Mouse (Mus musculus): ENCODE data around the gene Ier5. TPM values are rescaled to one million over a fixed set of nuclear protein-coding genes. Genes with fewer than 3 reads are reported as not detected.

Gene Ier5
- total and polyA plus RNA-seq, 3 experiments: 7.2 to 7.4 TPM; not detected in 1

GRCm38 (mm10) chr1:155071287-155071876 lies 28.1 kb downstream of the Ier5 start:
- Histone ChIP-seq H3K27me3 (ENCODE audit: control insufficient read depth in 1 of 2, insufficient read depth in 2 of 2, low read length in 2 of 2) (no peaks in the 10 kb centered on the region), H3K79me2 (ENCODE audit: control insufficient read depth, insufficient read depth, low read length, poor library complexity) (no peaks in the 10 kb centered on the region), H3K9ac (ENCODE audit: control insufficient read depth, low read depth, low read length, poor library complexity, severe bottlenecking) (no peak overlapping the region), H3K27ac (ENCODE audit: control insufficient read depth, low read depth, low read length) (peak overlapping the region; percentile 49; the same call in 1 of the 2 replicates), H3K36me3 (ENCODE audit: control insufficient read depth in 1 of 2, insufficient read depth in 2 of 2, low read length in 2 of 2) (peaks cover 0 to 13% of the 10 kb centered on the region in 2 experiments; a peak in 2 of 4 replicates), H3K4me1 (ENCODE audit: control insufficient read depth in 1 of 2, insufficient read depth in 2 of 2, low read length in 2 of 2) (peaks cover 20 to 31% of the 10 kb centered on the region in 2 experiments), H3K4me3 (ENCODE audit: control insufficient read depth in 1 of 2, insufficient read depth in 1 of 2, low read depth in 2 of 2, low read length in 2 of 2) (no peak overlapping the region), H3K9me3 (replicated peaks; ENCODE audit: insufficient read depth, low read length) (no peaks in the 10 kb centered on the region)
- TF ChIP-seq POLR2AphosphoS5 (IDR thresholded peaks at IDR 0.05; ENCODE audit: borderline replicate concordance, low read depth, low read length) (no peak), EP300 (IDR thresholded peaks at IDR 0.05; ENCODE audit: low read depth in 1 of 2, low read length in 2 of 2) (no peak), MXI1 (IDR thresholded peaks at IDR 0.05; ENCODE audit: low read depth, low read length) (no peak), SIN3A (IDR thresholded peaks at IDR 0.05; ENCODE audit: low read length) (no peak), POLR2AphosphoS2 (IDR thresholded peaks at IDR 0.05; ENCODE audit: low read length) (no peak), RCOR1 (IDR thresholded peaks at IDR 0.05; ENCODE audit: low read depth, low read length) (no peak), MAZ (IDR thresholded peaks at IDR 0.05; ENCODE audit: low read depth, low read length) (no peak), ZKSCAN1 (IDR thresholded peaks at IDR 0.05; ENCODE audit: low read depth, low read length) (no peak), ZNF384 (IDR thresholded peaks at IDR 0.05; ENCODE audit: low read depth, low read length) (no peak), NELFE (IDR thresholded peaks at IDR 0.05; ENCODE audit: low read depth, low read length) (no peak), CTCF (IDR thresholded peaks at IDR 0.05 in 2 of 3, conservative IDR thresholded peaks at IDR 0.05 in 1 of 3; ENCODE audit: control insufficient read depth in 1 of 3, insufficient read depth in 1 of 3, low read depth in 2 of 3, low read length in 3 of 3, poor library complexity in 1 of 3, severe bottlenecking in 1 of 3) (no peak), MEF2A (IDR thresholded peaks at IDR 0.05; ENCODE audit: extremely low read depth, insufficient replicate concordance, low read depth, low read length, poor library complexity, severe bottlenecking) (no peak), USF1 (IDR thresholded peaks at IDR 0.05; ENCODE audit: low read depth, low read length) (no peak)
- DNase-seq (ENCODE audit: low read depth, low spot score): no peak

GRCm38 (mm10) chr1:155070561-155071286 lies 28.7 kb downstream of the Ier5 start:
- TF ChIP-seq POLR2A (IDR thresholded peaks at IDR 0.05; ENCODE audit: control insufficient read depth in 1 of 2, insufficient read depth in 1 of 2, low read depth in 1 of 2, low read length in 2 of 2, poor library complexity in 1 of 2): no peak
- peak; percentile 35; the same call in 1 of the 2 replicates for TF ChIP-seq SIN3A (IDR thresholded peaks at IDR 0.05; ENCODE audit: low read length)
- TF ChIP-seq EP300 (IDR thresholded peaks at IDR 0.05; ENCODE audit: low read depth in 1 of 2, low read length in 2 of 2): peak; percentile 82 to 91
- peak; percentile 66 for TF ChIP-seq MYB (IDR thresholded peaks at IDR 0.05; ENCODE audit: low read depth, low read length)
- no peak for TF ChIP-seq MXI1 (IDR thresholded peaks at IDR 0.05; ENCODE audit: low read depth, low read length)
- TF ChIP-seq MEF2A (IDR thresholded peaks at IDR 0.05; ENCODE audit: extremely low read depth, insufficient replicate concordance, low read depth, low read length, poor library complexity, severe bottlenecking): no peak
- peak; percentile 86 for TF ChIP-seq TCF12 (IDR thresholded peaks at IDR 0.05; ENCODE audit: low read depth, low read length)
- TF ChIP-seq RCOR1 (IDR thresholded peaks at IDR 0.05; ENCODE audit: low read depth, low read length): peak; percentile 56
- TF ChIP-seq TAL1 (IDR thresholded peaks at IDR 0.05; ENCODE audit: low read length): peak; percentile 79
- peak; percentile 37; the same call in 1 of the 2 replicates for TF ChIP-seq MYC (IDR thresholded peaks at IDR 0.05; ENCODE audit: low read depth, low read length)
- TF ChIP-seq GATA1 (IDR thresholded peaks at IDR 0.05; ENCODE audit: low read depth, low read length): peak; percentile 79
- TF ChIP-seq KAT2A (conservative IDR thresholded peaks at IDR 0.05; ENCODE audit: low read depth, low read length): no peak
- no peak for TF ChIP-seq ZNF384 (IDR thresholded peaks at IDR 0.05; ENCODE audit: low read depth, low read length)
- TF ChIP-seq ZKSCAN1 (IDR thresholded peaks at IDR 0.05; ENCODE audit: low read depth, low read length): no peak
- TF ChIP-seq MAFK (IDR thresholded peaks at IDR 0.05; ENCODE audit: borderline replicate concordance, low read depth, low read length): no peak
- TF ChIP-seq ETS1 (IDR thresholded peaks at IDR 0.05; ENCODE audit: low read depth, low read length): peak; percentile 57
- Histone ChIP-seq H3K79me2 (ENCODE audit: control insufficient read depth, insufficient read depth, low read length, poor library complexity) (no peaks in the 10 kb centered on the region), H3K9ac (ENCODE audit: control insufficient read depth, low read depth, low read length, poor library complexity, severe bottlenecking) (no peak overlapping the region), H3K4me3 (ENCODE audit: control insufficient read depth in 1 of 2, insufficient read depth in 1 of 2, low read depth in 2 of 2, low read length in 2 of 2) (peak overlapping the region; percentile 10 to 36; a peak in 3 of 4 replicates), H3K27ac (ENCODE audit: control insufficient read depth, low read depth, low read length) (peak overlapping the region; percentile 61), H3K36me3 (ENCODE audit: control insufficient read depth in 1 of 2, insufficient read depth in 2 of 2, low read length in 2 of 2) (peaks cover 0 to 13% of the 10 kb centered on the region in 2 experiments; a peak in 2 of 4 replicates), H3K9me3 (replicated peaks; ENCODE audit: insufficient read depth, low read length) (no peaks in the 10 kb centered on the region), H3K4me1 (ENCODE audit: control insufficient read depth in 1 of 2, insufficient read depth in 2 of 2, low read length in 2 of 2) (peaks cover 21 to 36% of the 10 kb centered on the region in 2 experiments), H3K27me3 (ENCODE audit: control insufficient read depth in 1 of 2, insufficient read depth in 2 of 2, low read length in 2 of 2) (no peaks in the 10 kb centered on the region)
- peak; percentile 86 for DNase-seq (ENCODE audit: low read depth, low spot score)

All from MEL (cell line).